Mouse (Mus musculus): ENCODE measurements around the gene Slc25a47. TPM values are rescaled to one million over a fixed set of nuclear protein-coding genes. Genes with fewer than 3 reads are reported as not detected.

The Slc25a47 gene
- polyA plus RNA-seq, 1 experiment from 2014 or later, result 10.1 TPM

GRCm38 (mm10) chr12:108831966-108832643 lies 3.7 kb upstream of the Slc25a47 start:
- 77% methylated on average over 9 of the region's 9 CpGs for WGBS
- no peak for DNase-seq (ENCODE audit: low spot score)
- Histone ChIP-seq H3K9ac (ENCODE audit: low read depth, low read length) (no peak overlapping the region), H3K27ac (ENCODE audit: low read depth, low read length) (no peak overlapping the region), H3K4me1 (replicated peaks; ENCODE audit: control insufficient read depth, insufficient read depth, low read length) (peaks cover 3% of the 10 kb centered on the region), H3K36me3 (ENCODE audit: control insufficient read depth, insufficient read depth, low read length) (no peaks in the 10 kb centered on the region), H3K4me2 (replicated peaks; ENCODE audit: low read depth, low read length) (no peak overlapping the region), H3K4me3 (ENCODE audit: low read depth, low read length) (no peak overlapping the region), H3K27me3 (ENCODE audit: control insufficient read depth, insufficient read depth, low read length) (no peaks in the 10 kb centered on the region), H3K9me3 (ENCODE audit: control insufficient read depth, low read length) (no peaks in the 10 kb centered on the region)
- no peak for ATAC-seq (ENCODE audit: low FRiP score)

GRCm38 (mm10) chr12:108832851-108833250 lies 3.0 kb upstream of the Slc25a47 start:
- Histone ChIP-seq H3K4me2 (replicated peaks; ENCODE audit: low read depth, low read length) (no peak overlapping the region), H3K27me3 (ENCODE audit: control insufficient read depth, insufficient read depth, low read length) (no peaks in the 10 kb centered on the region), H3K4me1 (replicated peaks; ENCODE audit: control insufficient read depth, insufficient read depth, low read length) (peaks cover 8% of the 10 kb centered on the region), H3K9ac (ENCODE audit: low read depth, low read length) (no peak overlapping the region), H3K9me3 (ENCODE audit: control insufficient read depth, low read length) (no peaks in the 10 kb centered on the region), H3K36me3 (ENCODE audit: control insufficient read depth, insufficient read depth, low read length) (no peaks in the 10 kb centered on the region), H3K4me3 (ENCODE audit: low read depth, low read length) (no peak overlapping the region), H3K27ac (ENCODE audit: low read depth, low read length) (no peak overlapping the region)
- DNase-seq (ENCODE audit: low spot score) (no peak), ATAC-seq (ENCODE audit: low FRiP score) (no peak)
- 90% methylated on average over 8 of the region's 8 CpGs for WGBS

- DNase-seq (ENCODE audit: low spot score), result no peak
- no peaks in the 10 kb centered on the region for H3K36me3 ChIP-seq (ENCODE audit: control insufficient read depth, insufficient read depth, low read length)
- no peak overlapping the region for H3K27ac ChIP-seq (ENCODE audit: low read depth, low read length)
- no peaks in the 10 kb centered on the region for H3K9me3 ChIP-seq (ENCODE audit: control insufficient read depth, low read length)
- WGBS, result 88% methylated on average over 3 of the region's 3 CpGs
- no peaks in the 10 kb centered on the region for H3K27me3 ChIP-seq (ENCODE audit: control insufficient read depth, insufficient read depth, low read length)
- ATAC-seq (ENCODE audit: low FRiP score), result no peak
- H3K4me1 ChIP-seq (replicated peaks; ENCODE audit: control insufficient read depth, insufficient read depth, low read length), result peaks cover 8% of the 10 kb centered on the region
- no peak overlapping the region for H3K9ac ChIP-seq (ENCODE audit: low read depth, low read length)
- H3K4me3 ChIP-seq (ENCODE audit: low read depth, low read length), result no peak overlapping the region
- H3K4me2 ChIP-seq (replicated peaks; ENCODE audit: low read depth, low read length), result no peak overlapping the region
Observed at GRCm38 (mm10) chr12:108833408-108833807, 2.4 kb upstream of the Slc25a47 start.

- H3K27ac ChIP-seq (ENCODE audit: low read depth, low read length), result no peak overlapping the region
- no peak overlapping the region for H3K4me3 ChIP-seq (ENCODE audit: low read depth, low read length)
- H3K9ac ChIP-seq (ENCODE audit: low read depth, low read length), result no peak overlapping the region
- DNase-seq (ENCODE audit: low spot score) (no peak), ATAC-seq (ENCODE audit: low FRiP score) (no peak)
- no peaks in the 10 kb centered on the region for H3K27me3 ChIP-seq (ENCODE audit: control insufficient read depth, insufficient read depth, low read length)
- peaks cover 8% of the 10 kb centered on the region for H3K4me1 ChIP-seq (replicated peaks; ENCODE audit: control insufficient read depth, insufficient read depth, low read length)
- no peak overlapping the region for H3K4me2 ChIP-seq (replicated peaks; ENCODE audit: low read depth, low read length)
- no peaks in the 10 kb centered on the region for H3K9me3 ChIP-seq (ENCODE audit: control insufficient read depth, low read length)
- 80% methylated on average over 3 of the region's 3 CpGs for WGBS
- no peaks in the 10 kb centered on the region for H3K36me3 ChIP-seq (ENCODE audit: control insufficient read depth, insufficient read depth, low read length)
Observed at GRCm38 (mm10) chr12:108834337-108834736, 1.5 kb upstream of the Slc25a47 start.

GRCm38 (mm10) chr12:108834786-108835185 lies 1.1 kb upstream of the Slc25a47 start:
- H3K4me2 ChIP-seq (replicated peaks; ENCODE audit: low read depth, low read length), result peak overlapping the region; percentile 97
- H3K27me3 ChIP-seq (ENCODE audit: control insufficient read depth, insufficient read depth, low read length), result no peaks in the 10 kb centered on the region
- no peak for ATAC-seq (ENCODE audit: low FRiP score)
- no peak for DNase-seq (ENCODE audit: low spot score)
- H3K36me3 ChIP-seq (ENCODE audit: control insufficient read depth, insufficient read depth, low read length), result no peaks in the 10 kb centered on the region
- no peaks in the 10 kb centered on the region for H3K9me3 ChIP-seq (ENCODE audit: control insufficient read depth, low read length)
- H3K4me3 ChIP-seq (ENCODE audit: low read depth, low read length), result peak overlapping the region; percentile 66
- peaks cover 8% of the 10 kb centered on the region for H3K4me1 ChIP-seq (replicated peaks; ENCODE audit: control insufficient read depth, insufficient read depth, low read length)
- H3K9ac ChIP-seq (ENCODE audit: low read depth, low read length), result no peak overlapping the region
- 50% methylated on average over 5 of the region's 5 CpGs for WGBS
- H3K27ac ChIP-seq (ENCODE audit: low read depth, low read length), result no peak overlapping the region

- Histone ChIP-seq H3K9me3 (ENCODE audit: control insufficient read depth, low read length) (no peaks in the 10 kb centered on the region), H3K9ac (ENCODE audit: low read depth, low read length) (peak overlapping the region; percentile 81), H3K4me2 (replicated peaks; ENCODE audit: low read depth, low read length) (peak overlapping the region; percentile 97), H3K36me3 (ENCODE audit: control insufficient read depth, insufficient read depth, low read length) (no peaks in the 10 kb centered on the region), H3K4me1 (replicated peaks; ENCODE audit: control insufficient read depth, insufficient read depth, low read length) (peaks cover 8% of the 10 kb centered on the region), H3K27ac (ENCODE audit: low read depth, low read length) (no peak overlapping the region; the same call in 1 of the 2 replicates), H3K4me3 (ENCODE audit: low read depth, low read length) (peak overlapping the region; percentile 66), H3K27me3 (ENCODE audit: control insufficient read depth, insufficient read depth, low read length) (no peaks in the 10 kb centered on the region)
- 3% methylated on average over 47 of the region's 51 CpGs for WGBS
- ATAC-seq (ENCODE audit: low FRiP score) (peak; percentile 48), DNase-seq (ENCODE audit: low spot score) (no peak)
Observed at GRCm38 (mm10) chr12:108835208-108835839, 522 bp upstream of the Slc25a47 start.

GRCm38 (mm10) chr12:108836722-108837121 lies 876 bp downstream of the Slc25a47 start:
- no peak overlapping the region for H3K27ac ChIP-seq (ENCODE audit: low read depth, low read length)
- H3K27me3 ChIP-seq (ENCODE audit: control insufficient read depth, insufficient read depth, low read length), result no peaks in the 10 kb centered on the region
- no peaks in the 10 kb centered on the region for H3K36me3 ChIP-seq (ENCODE audit: control insufficient read depth, insufficient read depth, low read length)
- WGBS, result 56% methylated on average over 7 of the region's 7 CpGs
- H3K4me1 ChIP-seq (replicated peaks; ENCODE audit: control insufficient read depth, insufficient read depth, low read length), result peaks cover 8% of the 10 kb centered on the region
- DNase-seq (ENCODE audit: low spot score) (peak; percentile 21), ATAC-seq (ENCODE audit: low FRiP score) (no peak)
- H3K9me3 ChIP-seq (ENCODE audit: control insufficient read depth, low read length), result no peaks in the 10 kb centered on the region
- peak overlapping the region; percentile 81 for H3K9ac ChIP-seq (ENCODE audit: low read depth, low read length)
- peak overlapping the region; percentile 97 for H3K4me2 ChIP-seq (replicated peaks; ENCODE audit: low read depth, low read length)
- H3K4me3 ChIP-seq (ENCODE audit: low read depth, low read length), result peak overlapping the region; percentile 66

- DNase-seq (ENCODE audit: low spot score) (no peak), ATAC-seq (ENCODE audit: low FRiP score) (no peak)
- Histone ChIP-seq H3K4me2 (replicated peaks; ENCODE audit: low read depth, low read length) (no peak overlapping the region), H3K27me3 (ENCODE audit: control insufficient read depth, insufficient read depth, low read length) (no peaks in the 10 kb centered on the region), H3K4me3 (ENCODE audit: low read depth, low read length) (no peak overlapping the region), H3K9ac (ENCODE audit: low read depth, low read length) (no peak overlapping the region), H3K36me3 (ENCODE audit: control insufficient read depth, insufficient read depth, low read length) (0 out of 2 replicates have a peak, but pooled peaks cover 5% of the 10 kb centered on the region), H3K9me3 (ENCODE audit: control insufficient read depth, low read length) (no peaks in the 10 kb centered on the region), H3K27ac (ENCODE audit: low read depth, low read length) (no peak overlapping the region), H3K4me1 (replicated peaks; ENCODE audit: control insufficient read depth, insufficient read depth, low read length) (peaks cover 8% of the 10 kb centered on the region)
- WGBS, result 94% methylated on average over 6 of the region's 6 CpGs
Observed at GRCm38 (mm10) chr12:108841181-108841580, 5.3 kb downstream of the Slc25a47 start.

GRCm38 (mm10) chr12:108842663-108843062 lies 6.8 kb downstream of the Slc25a47 start:
- Histone ChIP-seq H3K36me3 (ENCODE audit: control insufficient read depth, insufficient read depth, low read length) (0 out of 2 replicates have a peak, but pooled peaks cover 5% of the 10 kb centered on the region), H3K4me1 (replicated peaks; ENCODE audit: control insufficient read depth, insufficient read depth, low read length) (peaks cover under 1% of the 10 kb centered on the region; the same call in 1 of the 2 replicates), H3K4me2 (replicated peaks; ENCODE audit: low read depth, low read length) (no peak overlapping the region), H3K27ac (ENCODE audit: low read depth, low read length) (no peak overlapping the region), H3K4me3 (ENCODE audit: low read depth, low read length) (no peak overlapping the region), H3K27me3 (ENCODE audit: control insufficient read depth, insufficient read depth, low read length) (no peaks in the 10 kb centered on the region), H3K9ac (ENCODE audit: low read depth, low read length) (no peak overlapping the region), H3K9me3 (ENCODE audit: control insufficient read depth, low read length) (no peaks in the 10 kb centered on the region)
- WGBS, result 92% methylated on average over 7 of the region's 7 CpGs
- no peak for ATAC-seq (ENCODE audit: low FRiP score)
- DNase-seq (ENCODE audit: low spot score), result no peak

All from hindbrain, embryonic 11.5 days (tissue).